Mouse (Mus musculus) WW6 (cell line): ENCODE data around the gene Slc16a12.

Experiments
- DNase-seq: peaks from one replicate; pipeline ENCODE4 v3.0.0-alpha.2; 2013; ENCODE audit warnings: low read depth, low spot score

Slc16a12 gene

DNA sequence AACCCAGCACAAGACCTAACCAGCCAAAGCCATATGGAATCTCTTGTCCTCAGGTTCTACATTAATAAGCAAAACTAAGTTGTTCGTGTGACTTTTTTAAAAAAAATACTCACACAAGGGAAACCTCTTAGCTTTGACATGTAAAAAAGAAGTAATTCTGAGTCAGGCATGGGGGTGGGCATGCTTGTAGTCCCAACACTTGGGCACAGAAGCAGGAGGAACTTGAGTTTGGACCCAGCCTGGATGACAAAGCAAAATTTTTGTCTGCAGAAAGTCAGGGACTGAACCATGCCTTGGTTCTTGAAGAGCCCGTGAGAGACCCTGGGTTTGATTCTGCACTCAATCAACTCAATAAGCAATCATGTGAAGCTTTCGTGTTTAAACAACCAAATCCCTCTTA lies 17.6 kb downstream of the Slc16a12 start:
- DNase-seq = no peak

DNA sequence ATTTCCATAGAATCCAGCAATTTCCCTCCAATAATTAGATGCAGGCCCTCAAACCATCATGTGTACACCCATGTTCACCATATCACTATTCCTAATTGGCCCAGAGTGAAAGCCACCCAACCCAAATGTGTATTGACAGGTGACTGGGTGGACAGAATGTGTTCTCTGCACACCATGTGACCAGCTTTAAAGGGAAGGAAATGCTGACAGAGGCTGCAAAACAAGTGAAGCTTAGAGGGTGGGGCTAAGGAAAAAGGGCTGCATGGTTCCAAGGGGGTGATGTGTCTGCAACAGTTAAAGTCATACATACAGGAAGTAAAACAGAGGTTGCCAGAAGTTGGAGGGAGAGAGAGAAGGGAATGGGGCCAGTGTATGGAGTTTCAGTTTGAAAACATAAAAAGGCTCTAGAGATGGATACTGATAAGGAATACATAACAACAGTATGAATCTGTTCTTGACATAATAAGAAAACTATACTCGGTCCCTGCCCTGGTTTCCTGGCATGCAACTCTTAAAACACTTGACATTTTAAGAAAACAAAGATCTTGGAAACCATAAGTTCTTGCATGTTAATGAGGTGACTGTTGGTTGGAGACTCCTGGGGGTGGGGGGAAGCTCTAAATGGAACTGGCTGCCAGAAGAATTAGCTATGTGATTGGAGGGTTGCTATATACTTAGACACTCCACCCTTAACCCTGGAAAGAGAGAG lies 20.7 kb downstream of the Slc16a12 start:
- no peak for DNase-seq

- no peak for DNase-seq
These were observed 21.7 kb downstream of the Slc16a12 start for GRCm38 (mm10) chr19:34725418-34725817.

- no peak for DNase-seq
These were observed 22.5 kb downstream of the Slc16a12 start for GRCm38 (mm10) chr19:34724598-34724997.

GRCm38 (mm10) chr19:34722541-34722940 lies 24.5 kb downstream of the Slc16a12 start:
- DNase-seq = no peak

GRCm38 (mm10) chr19:34720130-34720529 lies 27.0 kb downstream of the Slc16a12 start:
- no peak for DNase-seq

GRCm38 (mm10) chr19:34718963-34719362 lies 28.1 kb downstream of the Slc16a12 start:
- no peak for DNase-seq

GRCm38 (mm10) chr19:34718478-34718877 lies 28.6 kb downstream of the Slc16a12 start:
- DNase-seq = no peak

DNA sequence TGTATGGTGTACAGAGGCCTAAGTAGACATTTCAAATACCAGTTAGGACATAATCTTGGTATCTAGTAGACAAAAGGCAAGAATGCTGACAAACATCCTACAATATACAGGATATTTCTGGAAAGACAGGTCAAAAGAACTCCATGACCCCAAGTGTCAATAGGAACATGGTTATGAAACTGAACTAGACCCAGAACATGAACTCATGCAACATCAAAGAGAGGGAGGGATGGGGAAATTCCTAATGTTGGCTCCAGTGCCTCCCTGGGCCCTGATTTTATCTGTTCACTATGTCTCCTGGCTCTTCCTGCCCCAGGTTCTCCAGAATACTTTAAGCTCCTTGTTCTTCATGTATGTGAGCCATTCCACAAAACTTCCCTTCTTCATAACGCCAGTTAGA lies 31.2 kb downstream of the Slc16a12 start:
- DNase-seq = no peak

GRCm38 (mm10) chr19:34714250-34714666 lies 32.8 kb downstream of the Slc16a12 start:
- no peak for DNase-seq

- DNase-seq = no peak
These were observed 35.0 kb downstream of the Slc16a12 start for GRCm38 (mm10) chr19:34712050-34712449.

DNA sequence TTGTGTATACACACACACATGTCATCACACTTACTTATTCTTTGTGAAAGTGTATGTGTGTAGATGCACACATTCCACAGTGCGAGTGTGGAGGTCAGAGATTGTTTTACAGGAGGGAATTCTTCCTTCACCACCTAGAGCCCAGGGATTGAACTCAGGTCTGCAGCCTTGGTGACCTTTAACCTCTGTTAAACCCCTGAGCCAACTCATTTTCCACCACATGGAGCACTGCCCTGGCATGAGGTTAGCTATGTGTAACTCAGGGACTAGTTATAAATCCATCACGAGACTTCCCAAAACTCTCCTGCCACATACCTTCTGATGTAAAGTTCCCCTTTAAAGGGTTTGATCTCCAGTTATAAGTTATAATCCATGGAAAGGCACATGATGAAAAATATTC lies 38.9 kb downstream of the Slc16a12 start:
- DNase-seq = no peak

DNA sequence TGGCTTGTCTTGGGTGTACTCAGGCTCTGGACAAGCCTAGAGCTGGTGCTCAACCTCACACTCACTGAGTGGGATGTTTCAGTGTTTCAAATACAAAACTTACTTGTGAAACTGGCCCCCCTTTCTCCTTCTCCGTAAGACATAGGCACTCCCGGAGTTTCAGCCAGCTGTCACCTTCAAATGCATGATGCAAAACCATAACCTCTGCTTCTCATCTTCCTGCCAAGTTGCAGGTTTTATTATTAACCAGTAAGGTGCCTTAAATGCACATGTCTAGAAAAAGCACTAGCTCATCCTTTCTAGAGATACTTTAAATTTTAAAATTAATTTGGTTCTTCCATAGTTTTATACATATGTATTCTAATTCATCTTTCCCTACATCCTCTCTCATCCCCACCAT lies 39.5 kb downstream of the Slc16a12 start:
- DNase-seq = no peak

DNA sequence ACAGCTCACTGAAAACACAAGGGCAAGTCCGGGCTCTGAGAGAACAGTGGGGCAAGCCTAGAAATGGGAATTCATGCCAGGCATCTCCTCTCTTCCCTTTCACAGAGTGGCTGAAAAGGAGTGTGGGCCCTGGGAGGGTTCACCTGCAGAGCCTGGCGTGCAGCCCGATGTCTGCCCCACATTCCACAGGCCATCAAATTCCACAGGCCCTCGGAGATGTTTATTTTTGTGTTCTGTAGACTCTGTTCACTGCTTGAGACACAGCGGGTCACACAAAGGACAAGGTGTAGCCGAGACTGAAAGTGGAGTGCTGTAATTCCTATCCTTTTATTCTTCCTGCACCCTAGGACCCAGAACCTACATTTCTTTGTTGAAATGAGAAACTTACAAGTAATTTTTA lies 40.8 kb downstream of the Slc16a12 start:
- no peak for DNase-seq

DNA sequence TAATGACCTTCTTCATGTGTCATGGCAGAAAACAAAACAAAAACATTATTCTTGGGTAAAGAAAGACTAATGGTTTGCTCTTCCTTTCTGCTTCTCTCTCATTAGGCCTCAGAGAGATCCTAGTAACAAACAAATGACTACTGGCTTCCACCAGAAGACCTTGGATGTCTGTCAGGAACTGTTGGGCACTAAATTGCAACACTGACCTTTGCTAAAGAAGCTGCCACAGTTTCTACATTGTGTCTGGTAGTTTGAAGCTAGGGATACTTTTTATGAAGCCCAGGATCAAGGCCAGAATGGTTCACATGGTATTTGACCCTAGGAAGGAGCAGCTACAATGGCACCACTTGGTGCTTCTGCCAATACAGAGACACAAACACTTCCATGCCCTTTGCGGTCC lies 41.9 kb downstream of the Slc16a12 start:
- DNase-seq = no peak

- DNase-seq = no peak
These were observed 47.8 kb downstream of the Slc16a12 start for GRCm38 (mm10) chr19:34699300-34699699.

- no peak for DNase-seq
These were observed 48.2 kb downstream of the Slc16a12 start for GRCm38 (mm10) chr19:34698852-34699251.

DNA sequence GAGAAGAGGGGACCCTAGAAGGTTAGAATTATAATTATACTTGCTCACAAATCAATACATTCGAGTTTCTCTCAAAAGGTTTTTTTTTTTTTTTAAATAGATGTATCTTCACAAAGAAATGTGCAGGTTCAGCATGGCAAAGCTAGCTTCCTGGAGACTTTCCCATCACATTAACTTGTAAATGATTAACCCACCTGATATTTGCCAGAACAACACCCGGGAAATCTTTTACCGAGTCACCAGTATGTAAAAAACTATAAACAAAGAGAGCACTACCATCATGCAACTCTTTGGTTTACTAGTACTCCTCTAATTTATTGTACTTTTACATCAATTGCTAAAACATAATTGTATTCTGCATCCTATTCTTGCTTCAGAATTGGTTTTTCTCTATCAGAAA lies 48.7 kb downstream of the Slc16a12 start:
- no peak for DNase-seq

DNA sequence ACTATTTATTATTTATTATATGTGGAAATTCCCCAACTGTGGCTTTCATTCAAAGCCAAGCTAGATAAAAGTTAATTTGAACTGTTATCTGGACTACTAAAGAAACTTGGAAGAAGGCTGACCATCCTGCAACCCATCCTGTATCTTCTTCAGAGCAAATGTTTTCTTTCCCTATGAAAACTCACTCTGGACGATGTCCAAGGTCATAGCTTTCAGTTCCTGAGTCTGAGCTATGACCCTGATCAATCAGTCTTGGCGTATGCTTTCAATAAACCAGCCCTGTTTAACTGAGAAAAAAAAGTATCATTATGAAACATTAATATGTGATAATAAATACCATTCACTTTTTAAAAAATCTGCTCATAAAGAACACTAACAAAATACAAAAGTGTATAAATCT lies 49.6 kb downstream of the Slc16a12 start:
- DNase-seq = no peak

GRCm38 (mm10) chr19:34696352-34696986 lies 50.6 kb downstream of the Slc16a12 start:
- DNase-seq = no peak

DNA sequence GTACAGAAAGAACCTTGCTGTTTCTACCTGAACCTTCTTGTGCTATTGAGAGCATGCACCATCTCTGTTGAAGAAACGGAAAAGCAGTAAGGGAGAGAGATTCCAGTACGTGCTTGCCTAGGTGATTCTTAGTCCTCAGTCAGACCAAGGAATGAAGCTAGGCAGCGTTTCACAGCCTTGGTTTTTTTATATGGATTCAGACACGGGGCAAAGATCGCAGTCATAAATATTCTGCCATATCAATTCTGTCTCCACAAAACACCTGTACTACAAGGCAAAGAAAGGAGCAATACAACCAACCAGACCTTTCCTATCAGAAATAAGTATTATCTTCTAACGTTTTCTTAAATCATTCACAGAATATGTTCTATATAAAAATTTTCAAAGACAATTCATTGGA lies 55.7 kb downstream of the Slc16a12 start:
- no peak for DNase-seq

- no peak for DNase-seq
These were observed 61.6 kb downstream of the Slc16a12 start for GRCm38 (mm10) chr19:34685530-34685929.

GRCm38 (mm10) chr19:34684857-34685256 lies 62.2 kb downstream of the Slc16a12 start:
- no peak for DNase-seq
